Comparison of ENCODE assay signal across 10 mouse cellular contexts in genomic region chr3:90065553-90065952, GRCm38 (mm10). TPM values are rescaled to one million over a fixed set of nuclear protein-coding genes. Genes with fewer than 3 reads are reported as not detected.
A peak's percentile ranks its signal among the peaks of the same experiment; 100 is the strongest.
DNase-seq lines count a peak whose midpoint lies in the region; ATAC-seq and TF ChIP-seq lines count a peak whose summit lies in the region.
"Had no signal": no experiment of that assay in that cellular context is flagged by ENCODE, and none has a peak within 500 bp of the region (broad histone marks: within the 10 kb centered on the region; RNA-seq: fewer than 3 reads in every experiment).

No protein-coding gene starts in this region.

- no peak for ATAC-seq in limb, embryonic 11.5 days (ENCODE audit: insufficient number of reproducible peaks, low FRiP score, low TSS enrichment, low read depth)

- no peaks in the 10 kb centered on the region for H3K27me3 ChIP-seq in MEL (ENCODE audit: control insufficient read depth in 1 of 2, insufficient read depth in 2 of 2, low read length in 2 of 2)
- no peaks in the 10 kb centered on the region for H3K27me3 ChIP-seq in limb, embryonic 11.5 days (ENCODE audit: control insufficient read depth, insufficient read depth, low read length)
- H3K27me3 ChIP-seq: heart, embryonic 13.5 days; megakaryocyte, embryonic 14.5 days had no signal

- no peak overlapping the region for H3K4me2 ChIP-seq in limb, embryonic 11.5 days (ENCODE audit: low read depth, severe bottlenecking)
- H3K4me2 ChIP-seq: heart, embryonic 13.5 days had no signal

- H3K27ac ChIP-seq in layer of hippocampus, adult 2 months = no peak overlapping the region
- no peak overlapping the region for H3K27ac ChIP-seq in MEL (ENCODE audit: control insufficient read depth, low read depth, low read length)
- H3K27ac ChIP-seq in limb, embryonic 11.5 days (replicated peaks; ENCODE audit: low read depth, low read length) = no peak overlapping the region
- H3K27ac ChIP-seq: heart, embryonic 13.5 days had no signal

- no peaks in the 10 kb centered on the region for H3K4me1 ChIP-seq in MEL (ENCODE audit: control insufficient read depth in 1 of 2, insufficient read depth in 2 of 2, low read length in 2 of 2)
- no peaks in the 10 kb centered on the region for H3K4me1 ChIP-seq in limb, embryonic 11.5 days (ENCODE audit: control insufficient read depth, insufficient read depth, low read length)
- H3K4me1 ChIP-seq: heart, embryonic 13.5 days had no signal

- peak; percentile 54 for DNase-seq in adrenal gland, postnatal 14 days
- DNase-seq in adrenal gland, adult 18-20 months (ENCODE audit: low spot score in 2 of 2) = no peak
- peak; percentile 25 to 47 for DNase-seq in layer of hippocampus, adult 2 months (ENCODE audit: low spot score in 2 of 2)
- no peak for DNase-seq in layer of hippocampus, adult 9-11 months
- DNase-seq in MEL (ENCODE audit: low read depth, low spot score) = peak; percentile 82
- DNase-seq in embryo, embryonic 9.5 days (ENCODE audit: extremely low spot score) = peak; percentile 46
- DNase-seq in limb, embryonic 11.5 days (ENCODE audit: low spot score) = peak; percentile 71
- DNase-seq in spleen, postnatal 10 days (ENCODE audit: low spot score in 2 of 2) = peak; percentile 52 to 70

- peaks cover 0 to 2% of the 10 kb centered on the region in 2 experiments; a peak in 1 of 4 replicates for H3K36me3 ChIP-seq in MEL (ENCODE audit: control insufficient read depth in 1 of 2, insufficient read depth in 2 of 2, low read length in 2 of 2)
- peaks cover 6% of the 10 kb centered on the region; the same call in 1 of the 2 replicates for H3K36me3 ChIP-seq in limb, embryonic 11.5 days (ENCODE audit: control insufficient read depth, insufficient read depth, low read length)

- H3K9me3 ChIP-seq in MEL (replicated peaks; ENCODE audit: insufficient read depth, low read length) = no peaks in the 10 kb centered on the region
- H3K9me3 ChIP-seq in limb, embryonic 11.5 days (ENCODE audit: control insufficient read depth, low read length) = no peaks in the 10 kb centered on the region
- H3K9me3 ChIP-seq: heart, embryonic 13.5 days; megakaryocyte, embryonic 14.5 days had no signal

- no peak overlapping the region for H3K9ac ChIP-seq in MEL (ENCODE audit: control insufficient read depth, low read depth, low read length, poor library complexity, severe bottlenecking)
- no peak overlapping the region for H3K9ac ChIP-seq in limb, embryonic 11.5 days (ENCODE audit: low read length)
- H3K9ac ChIP-seq: heart, embryonic 13.5 days had no signal

- no peak for TF ChIP-seq EP300 in MEL (IDR thresholded peaks at IDR 0.05; ENCODE audit: low read depth in 1 of 2, low read length in 2 of 2)

- peak; percentile 94 for TF ChIP-seq CTCF in layer of hippocampus, adult 2 months (conservative IDR thresholded peaks at IDR 0.05)
- peak; percentile 67 to 99 (median 85) for TF ChIP-seq CTCF in MEL (IDR thresholded peaks at IDR 0.05 in 2 of 3, conservative IDR thresholded peaks at IDR 0.05 in 1 of 3; ENCODE audit: control insufficient read depth in 1 of 3, insufficient read depth in 1 of 3, low read depth in 2 of 3, low read length in 3 of 3, poor library complexity in 1 of 3, severe bottlenecking in 1 of 3)

- no peak overlapping the region for H3K4me3 ChIP-seq in layer of hippocampus, adult 2 months
- no peak overlapping the region for H3K4me3 ChIP-seq in MEL (ENCODE audit: control insufficient read depth in 1 of 2, insufficient read depth in 1 of 2, low read depth in 2 of 2, low read length in 2 of 2)
- H3K4me3 ChIP-seq in limb, embryonic 11.5 days (ENCODE audit: low read depth, low read length) = no peak overlapping the region
- H3K4me3 ChIP-seq: heart, embryonic 13.5 days; megakaryocyte, embryonic 14.5 days had no signal

- 59% methylated on average over 3 of the region's 3 CpGs for WGBS in limb, embryonic 11.5 days

- no peaks in the 10 kb centered on the region for H3K79me2 ChIP-seq in MEL (ENCODE audit: control insufficient read depth, insufficient read depth, low read length, poor library complexity)

- TF ChIP-seq RAD21 in MEL (IDR thresholded peaks at IDR 0.05; ENCODE audit: low read depth, low read length) = peak; percentile 52

- no peak for TF ChIP-seq POLR2A in MEL (IDR thresholded peaks at IDR 0.05; ENCODE audit: control insufficient read depth in 1 of 2, insufficient read depth in 1 of 2, low read depth in 1 of 2, low read length in 2 of 2, poor library complexity in 1 of 2)

TF ChIP-seq in MEL, 35 proteins besides CTCF, POLR2A, EP300 and RAD21:
- TF ChIP-seq KAT2A (conservative IDR thresholded peaks at IDR 0.05; ENCODE audit: low read depth, low read length) = no peak
- no peak for TF ChIP-seq TCF12 (IDR thresholded peaks at IDR 0.05; ENCODE audit: low read depth, low read length)
- no peak for TF ChIP-seq TAL1 (IDR thresholded peaks at IDR 0.05; ENCODE audit: low read length)
- TF ChIP-seq JUND (IDR thresholded peaks at IDR 0.05; ENCODE audit: low read depth, low read length) = no peak
- TF ChIP-seq ELF1 (IDR thresholded peaks at IDR 0.05; ENCODE audit: low read depth, low read length) = no peak
- no peak for TF ChIP-seq ZKSCAN1 (IDR thresholded peaks at IDR 0.05; ENCODE audit: low read depth, low read length)
- peak; percentile 62; the same call in 1 of the 2 replicates for TF ChIP-seq RCOR1 (IDR thresholded peaks at IDR 0.05; ENCODE audit: low read depth, low read length)
- no peak for TF ChIP-seq CHD1 (IDR thresholded peaks at IDR 0.05; ENCODE audit: low read depth, low read length)
- no peak for TF ChIP-seq ETS1 (IDR thresholded peaks at IDR 0.05; ENCODE audit: low read depth, low read length)
- TF ChIP-seq ZC3H11A (IDR thresholded peaks at IDR 0.05; ENCODE audit: low read depth, low read length) = 0 out of 2 replicates have a peak, but pooled peaks have one; percentile 14
- TF ChIP-seq SMC3 (IDR thresholded peaks at IDR 0.05; ENCODE audit: low read depth, low read length) = peak; percentile 76
- no peak for TF ChIP-seq CHD2 (IDR thresholded peaks at IDR 0.05; ENCODE audit: low read length)
- TF ChIP-seq USF1 (IDR thresholded peaks at IDR 0.05; ENCODE audit: low read depth, low read length) = no peak

RNA-seq across cellular contexts. Expression of gene Tpm3, which starts 6.9 kb away (rescaled TPM):
- total RNA-seq in adrenal gland, postnatal 14 days (2021) = 170 and 208 TPM in 2 replicates
- 100 to 1,000 TPM; 169 to 191 TPM for total RNA-seq in adrenal gland, adult 18-20 months (2021)
- 100 to 1,000 TPM; 177 to 183 TPM for total RNA-seq in layer of hippocampus, adult 2 months (2021)
- total RNA-seq in MEL (2012; rRNA removed) = 274 and 314 TPM in 2 replicates
- polyA plus RNA-seq in MEL (2012; ENCODE audit: insufficient read depth in 1 of 2, insufficient read length in 2 of 2, low read depth in 1 of 2, low replicate concordance in 2 of 2, missing spikeins in 1 of 2) = 100 to 1,000 TPM; 205 to 273 TPM
- polyA plus RNA-seq in limb, embryonic 11.5 days (2014; fragmentation: Nextera tagmentation; extraction: Ambion mirVana) = 578 and 605 TPM in 2 replicates

RNA-seq across cellular contexts. Expression of gene Ubap2l, which starts 13.1 kb away (rescaled TPM):
- total RNA-seq in adrenal gland, postnatal 14 days (2021) = 164 and 177 TPM in 2 replicates
- total RNA-seq in adrenal gland, adult 18-20 months (2021) = 100 to 1,000 TPM; 142 to 156 TPM
- 100 to 1,000 TPM; 173 to 179 TPM for total RNA-seq in layer of hippocampus, adult 2 months (2021)
- total RNA-seq in MEL (2012; rRNA removed) = 102 and 107 TPM in 2 replicates
- 100 to 1,000 TPM; 247 to 442 TPM for polyA plus RNA-seq in MEL (2012; ENCODE audit: insufficient read depth in 1 of 2, insufficient read length in 2 of 2, low read depth in 1 of 2, low replicate concordance in 2 of 2, missing spikeins in 1 of 2)
- polyA plus RNA-seq in limb, embryonic 11.5 days (2014; fragmentation: Nextera tagmentation; extraction: Ambion mirVana) = 238 and 289 TPM in 2 replicates

RNA-seq across cellular contexts. Expression of gene 4933434E20Rik, which starts 14.1 kb away (rescaled TPM):
- 70.8 and 76.3 TPM in 2 replicates for total RNA-seq in adrenal gland, postnatal 14 days (2021)
- total RNA-seq in adrenal gland, adult 18-20 months (2021) = 10 to 100 TPM; 88.2 to 89.0 TPM
- total RNA-seq in layer of hippocampus, adult 2 months (2021) = 100 to 1,000 TPM in 1 of 2 experiments, 10 to 100 TPM in 1; 89.6 to 101 TPM
- total RNA-seq in MEL (2012; rRNA removed) = 152 and 161 TPM in 2 replicates
- 100 to 1,000 TPM; 184 to 227 TPM for polyA plus RNA-seq in MEL (2012; ENCODE audit: insufficient read depth in 1 of 2, insufficient read length in 2 of 2, low read depth in 1 of 2, low replicate concordance in 2 of 2, missing spikeins in 1 of 2)
- 160 and 175 TPM in 2 replicates for polyA plus RNA-seq in limb, embryonic 11.5 days (2014; fragmentation: Nextera tagmentation; extraction: Ambion mirVana)

RNA-seq across cellular contexts. Expression of gene Nup210l, which starts 38.4 kb away (rescaled TPM):
- total RNA-seq in adrenal gland, postnatal 14 days (2021) = 0.37 and 0.45 TPM in 2 replicates
- under 1 TPM; 0.48 to 0.53 TPM for total RNA-seq in adrenal gland, adult 18-20 months (2021)
- total RNA-seq in layer of hippocampus, adult 2 months (2021) = under 1 TPM; 0.25 to 0.33 TPM
- total RNA-seq in MEL (2012; rRNA removed) = 0.54 and 0.62 TPM in 2 replicates
- under 1 TPM in 1 of 2 experiments, not detected in 1; 0.65 TPM for polyA plus RNA-seq in MEL (2012; ENCODE audit: insufficient read depth in 1 of 2, insufficient read length in 2 of 2, low read depth in 1 of 2, low replicate concordance in 2 of 2, missing spikeins in 1 of 2)
- polyA plus RNA-seq in limb, embryonic 11.5 days (2014; fragmentation: Nextera tagmentation; extraction: Ambion mirVana) = 0.49 and 0.72 TPM in 2 replicates

Comparison
In these comparisons a context has a peak if more than half of its experiments do, and no peak if none do; other contexts are left out.
1. DNase-seq: peak in adrenal gland, postnatal 14 days (single experiment), layer of hippocampus, adult 2 months (2 of 2), MEL (single experiment), embryo, embryonic 9.5 days (single experiment), limb, embryonic 11.5 days (single experiment) and spleen, postnatal 10 days (2 of 2); none in adrenal gland, adult 18-20 months (0 of 2) and layer of hippocampus, adult 9-11 months (single experiment).